Mouse (Mus musculus): ENCODE data around the gene Rin2. TPM values are rescaled to one million over a fixed set of nuclear protein-coding genes. Genes with fewer than 3 reads are reported as not detected.
"Not testable (repeated sequence)": the region's sequence is repeated elsewhere in the genome, so short reads cannot be mapped to it uniquely, and the experiment has no call there.

The Rin2 gene
- polyA plus RNA-seq, 1 experiment from 2014 or later, result 28.9 TPM

DNA sequence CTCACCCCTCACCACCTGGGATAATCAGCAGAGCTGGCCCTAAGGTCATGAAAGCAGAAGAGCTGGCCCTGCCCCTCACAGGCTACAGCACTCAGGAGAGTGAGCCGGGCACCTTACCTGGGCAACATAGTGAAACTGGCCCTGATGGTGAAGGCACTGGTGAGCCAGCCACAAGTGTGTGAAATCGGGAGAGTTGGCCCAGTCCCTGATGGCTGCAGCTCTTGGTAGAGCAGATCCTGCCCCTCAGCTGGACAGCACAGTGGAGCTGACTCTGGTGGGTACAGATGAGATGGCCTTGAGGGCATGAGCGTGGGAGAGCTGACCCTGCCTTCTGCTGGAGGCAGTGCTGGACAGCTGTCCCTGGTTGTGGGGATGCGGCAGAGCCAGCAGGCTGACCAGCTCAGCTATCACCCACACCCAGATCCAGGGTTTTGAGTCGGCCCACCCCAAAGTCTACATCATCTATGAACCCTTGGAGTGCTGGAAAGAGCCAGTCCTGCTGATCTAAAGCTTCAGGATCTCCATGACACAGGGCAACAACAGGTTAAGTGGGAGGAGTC lies 43.7 kb downstream of the Rin2 start:
- H3K4me3 ChIP-seq, result no peak overlapping the region
- no peaks in the 10 kb centered on the region for H3K27me3 ChIP-seq
- no peak overlapping the region for H3K27ac ChIP-seq
- no peaks in the 10 kb centered on the region for H3K36me3 ChIP-seq
- H3K9ac ChIP-seq, result no peak overlapping the region
- no peaks in the 10 kb centered on the region for H3K9me3 ChIP-seq
- peak; percentile 49 for ATAC-seq (ENCODE audit: borderline replicate concordance, extremely low read depth, low FRiP score, low TSS enrichment)
- 60% methylated on average over 5 of the region's 5 CpGs for whole genome bisulfite sequencing
- no peaks in the 10 kb centered on the region for H3K4me1 ChIP-seq
- H3K4me2 ChIP-seq, result no peak overlapping the region

GRCm38 (mm10) chr2:145720157-145720556 lies 45.1 kb downstream of the Rin2 start:
- no peak for ATAC-seq (ENCODE audit: borderline replicate concordance, extremely low read depth, low FRiP score, low TSS enrichment)
- H3K36me3 ChIP-seq, result no peaks in the 10 kb centered on the region
- H3K4me3 ChIP-seq, result no peak overlapping the region
- WGBS, result 52% methylated on average over 3 of the region's 3 CpGs
- no peak overlapping the region for H3K4me2 ChIP-seq
- H3K9ac ChIP-seq, result no peak overlapping the region
- no peaks in the 10 kb centered on the region for H3K4me1 ChIP-seq
- H3K27ac ChIP-seq, result no peak overlapping the region
- no peaks in the 10 kb centered on the region for H3K27me3 ChIP-seq
- H3K9me3 ChIP-seq, result no peaks in the 10 kb centered on the region

DNA sequence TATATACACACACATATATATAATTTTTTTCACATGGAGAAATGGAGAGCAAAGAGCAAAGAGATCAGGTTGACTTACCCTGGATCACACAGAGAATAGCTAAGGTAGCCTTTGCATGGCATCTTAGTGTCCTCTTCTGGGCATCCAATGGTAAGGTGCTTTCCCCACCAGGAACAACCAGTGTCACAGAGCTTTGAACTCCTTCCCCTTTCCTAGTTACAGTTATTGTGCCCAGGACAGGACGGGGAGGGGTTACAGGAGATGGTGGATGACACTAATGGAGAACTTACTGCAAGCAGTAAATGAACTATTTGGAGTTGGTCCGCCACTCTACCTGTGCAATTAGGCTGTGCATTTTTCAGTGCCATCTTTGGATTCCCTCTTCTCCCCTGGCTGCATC lies 45.7 kb downstream of the Rin2 start:
- Histone ChIP-seq H3K4me3 (no peak overlapping the region), H3K27ac (no peak overlapping the region), H3K27me3 (no peaks in the 10 kb centered on the region), H3K36me3 (no peaks in the 10 kb centered on the region), H3K4me1 (no peaks in the 10 kb centered on the region), H3K9me3 (no peaks in the 10 kb centered on the region), H3K9ac (no peak overlapping the region), H3K4me2 (no peak overlapping the region)
- ATAC-seq (ENCODE audit: borderline replicate concordance, extremely low read depth, low FRiP score, low TSS enrichment), result no peak
- WGBS, result 91% methylated on average over 2 of the region's 2 CpGs

- WGBS, result 77% methylated on average over 2 of the region's 2 CpGs
- H3K9me3 ChIP-seq; H3K4me1 ChIP-seq; ATAC-seq (ENCODE audit: borderline replicate concordance, extremely low read depth, low FRiP score, low TSS enrichment); H3K9ac ChIP-seq; H3K27me3 ChIP-seq; H3K27ac ChIP-seq; H3K4me3 ChIP-seq; H3K36me3 ChIP-seq; H3K4me2 ChIP-seq: not testable (repeated sequence)
These were observed 47.3 kb downstream of the Rin2 start for GRCm38 (mm10) chr2:145722304-145722703.

DNA sequence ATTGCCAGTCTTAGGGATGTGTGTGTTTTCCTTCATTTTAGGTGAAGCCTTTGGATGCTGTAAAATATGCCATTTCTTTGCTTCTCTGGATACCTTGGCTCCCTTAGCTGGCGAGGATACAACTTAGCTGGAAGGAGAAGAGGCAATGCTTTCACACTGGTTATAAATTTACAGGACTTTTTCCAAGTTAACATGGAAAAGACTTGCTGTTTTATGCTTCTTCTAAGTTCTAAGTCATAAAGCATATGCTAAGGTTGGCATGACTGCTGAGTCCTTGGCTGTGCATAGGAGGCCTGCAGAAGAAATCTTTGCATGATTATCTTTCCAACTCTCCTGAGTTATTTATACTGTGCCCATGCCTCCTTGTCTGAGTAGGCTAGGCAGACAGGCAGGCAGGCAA lies 49.3 kb downstream of the Rin2 start:
- no peaks in the 10 kb centered on the region for H3K27me3 ChIP-seq
- H3K9ac ChIP-seq, result no peak overlapping the region
- no peaks in the 10 kb centered on the region for H3K9me3 ChIP-seq
- no peak overlapping the region for H3K27ac ChIP-seq
- no peak overlapping the region for H3K4me2 ChIP-seq
- no peaks in the 10 kb centered on the region for H3K36me3 ChIP-seq
- no peaks in the 10 kb centered on the region for H3K4me1 ChIP-seq
- WGBS, result 86% methylated on average over 1 of the region's 1 CpGs
- H3K4me3 ChIP-seq, result no peak overlapping the region
- ATAC-seq (ENCODE audit: borderline replicate concordance, extremely low read depth, low FRiP score, low TSS enrichment), result no peak

- no peaks in the 10 kb centered on the region for H3K9me3 ChIP-seq
- H3K36me3 ChIP-seq, result no peaks in the 10 kb centered on the region
- no peaks in the 10 kb centered on the region for H3K27me3 ChIP-seq
- ATAC-seq (ENCODE audit: borderline replicate concordance, extremely low read depth, low FRiP score, low TSS enrichment), result no peak
- H3K4me3 ChIP-seq, result no peak overlapping the region
- WGBS, result 63% methylated on average over 7 of the region's 7 CpGs
- no peak overlapping the region for H3K9ac ChIP-seq
- H3K4me2 ChIP-seq, result no peak overlapping the region
- H3K27ac ChIP-seq, result no peak overlapping the region
- no peaks in the 10 kb centered on the region for H3K4me1 ChIP-seq
These were observed 54.4 kb downstream of the Rin2 start for GRCm38 (mm10) chr2:145729414-145729813.

DNA sequence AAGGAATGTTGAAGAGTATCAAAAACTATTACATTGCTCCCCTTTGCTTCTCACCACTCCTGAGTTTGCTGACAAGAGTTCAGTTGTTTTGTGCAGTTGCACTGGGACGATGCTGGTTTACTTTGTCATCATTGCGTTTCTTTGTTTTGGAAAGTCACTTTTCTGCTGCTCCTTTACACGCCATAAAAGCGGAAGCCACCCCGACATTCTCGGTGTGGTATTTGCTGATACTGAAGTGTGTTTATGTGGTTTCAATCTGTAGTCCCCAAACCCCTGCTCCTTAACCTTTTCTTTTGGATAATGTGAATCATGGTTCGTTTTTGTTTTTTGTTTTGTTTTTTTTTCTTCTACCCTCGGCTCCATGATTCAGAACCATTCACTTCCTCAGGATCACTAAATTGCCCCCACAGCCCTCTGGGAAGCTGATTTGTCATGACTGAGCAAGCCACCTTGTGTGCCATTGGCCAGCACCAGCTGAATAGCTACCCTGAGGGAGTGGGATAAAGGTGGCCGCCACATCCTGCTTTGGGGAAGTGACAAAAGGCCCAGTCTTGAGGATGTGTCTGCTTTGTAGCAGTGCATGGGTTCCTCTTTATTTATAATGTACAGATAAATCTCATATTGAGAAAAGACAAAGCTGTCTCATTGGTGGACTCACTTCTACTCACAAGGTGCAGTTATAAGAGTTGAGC lies 55.3 kb downstream of the Rin2 start:
- 73% methylated on average over 9 of the region's 9 CpGs for WGBS
- Histone ChIP-seq H3K9me3 (no peaks in the 10 kb centered on the region), H3K4me1 (no peaks in the 10 kb centered on the region), H3K27me3 (no peaks in the 10 kb centered on the region), H3K9ac (no peak overlapping the region), H3K27ac (no peak overlapping the region), H3K4me3 (no peak overlapping the region), H3K4me2 (no peak overlapping the region), H3K36me3 (no peaks in the 10 kb centered on the region)
- no peak for ATAC-seq (ENCODE audit: borderline replicate concordance, extremely low read depth, low FRiP score, low TSS enrichment)

- 85% methylated on average over 7 of the region's 7 CpGs for WGBS
- no peak for ATAC-seq (ENCODE audit: borderline replicate concordance, extremely low read depth, low FRiP score, low TSS enrichment)
These were observed 55.9 kb downstream of the Rin2 start for GRCm38 (mm10) chr2:145730905-145731304.

GRCm38 (mm10) chr2:145735079-145735478 lies 60.1 kb downstream of the Rin2 start:
- Histone ChIP-seq H3K27me3 (no peaks in the 10 kb centered on the region), H3K4me1 (no peaks in the 10 kb centered on the region), H3K4me3 (no peak overlapping the region), H3K27ac (no peak overlapping the region), H3K9me3 (no peaks in the 10 kb centered on the region), H3K9ac (no peak overlapping the region), H3K36me3 (no peaks in the 10 kb centered on the region), H3K4me2 (no peak overlapping the region)
- 68% methylated on average over 5 of the region's 5 CpGs for WGBS
- no peak for ATAC-seq (ENCODE audit: borderline replicate concordance, extremely low read depth, low FRiP score, low TSS enrichment)

More at GRCm38 (mm10) chr2:145730905-145731304, 55.9 kb downstream of the Rin2 start:
- Histone ChIP-seq H3K4me3 (no peak overlapping the region), H3K4me2 (no peak overlapping the region), H3K36me3 (no peaks in the 10 kb centered on the region), H3K9me3 (no peaks in the 10 kb centered on the region), H3K27me3 (no peaks in the 10 kb centered on the region), H3K4me1 (no peaks in the 10 kb centered on the region), H3K9ac (no peak overlapping the region), H3K27ac (no peak overlapping the region)

GRCm38 (mm10) chr2:145736543-145736942 lies 61.5 kb downstream of the Rin2 start:
- no peak overlapping the region for H3K4me3 ChIP-seq
- no peak overlapping the region for H3K9ac ChIP-seq
- H3K4me2 ChIP-seq, result no peak overlapping the region
- H3K9me3 ChIP-seq, result no peaks in the 10 kb centered on the region
- ATAC-seq (ENCODE audit: borderline replicate concordance, extremely low read depth, low FRiP score, low TSS enrichment), result no peak
- H3K4me1 ChIP-seq, result no peaks in the 10 kb centered on the region
- no peaks in the 10 kb centered on the region for H3K27me3 ChIP-seq
- H3K27ac ChIP-seq, result no peak overlapping the region
- WGBS, result 72% methylated on average over 1 of the region's 1 CpGs
- H3K36me3 ChIP-seq, result no peaks in the 10 kb centered on the region

- H3K4me1 ChIP-seq, result no peaks in the 10 kb centered on the region
- H3K27me3 ChIP-seq, result no peaks in the 10 kb centered on the region
- no peak overlapping the region for H3K27ac ChIP-seq
- no peak overlapping the region for H3K9ac ChIP-seq
- H3K4me3 ChIP-seq, result no peak overlapping the region
- no peak for ATAC-seq (ENCODE audit: borderline replicate concordance, extremely low read depth, low FRiP score, low TSS enrichment)
- WGBS, result 48% methylated on average over 5 of the region's 5 CpGs
- H3K36me3 ChIP-seq, result no peaks in the 10 kb centered on the region
- no peaks in the 10 kb centered on the region for H3K9me3 ChIP-seq
- H3K4me2 ChIP-seq, result no peak overlapping the region
These were observed 62.2 kb downstream of the Rin2 start for GRCm38 (mm10) chr2:145737196-145737595.

GRCm38 (mm10) chr2:145740729-145741128 lies 65.7 kb downstream of the Rin2 start:
- WGBS, result 92% methylated on average over 5 of the region's 5 CpGs
- Histone ChIP-seq H3K9me3 (no peaks in the 10 kb centered on the region), H3K36me3 (no peaks in the 10 kb centered on the region), H3K27me3 (no peaks in the 10 kb centered on the region), H3K4me1 (no peaks in the 10 kb centered on the region), H3K4me3 (no peak overlapping the region), H3K9ac (no peak overlapping the region), H3K4me2 (no peak overlapping the region), H3K27ac (no peak overlapping the region)
- no peak for ATAC-seq (ENCODE audit: borderline replicate concordance, extremely low read depth, low FRiP score, low TSS enrichment)
